Mouse (Mus musculus): ENCODE data around the gene Ybx1.

DNA sequence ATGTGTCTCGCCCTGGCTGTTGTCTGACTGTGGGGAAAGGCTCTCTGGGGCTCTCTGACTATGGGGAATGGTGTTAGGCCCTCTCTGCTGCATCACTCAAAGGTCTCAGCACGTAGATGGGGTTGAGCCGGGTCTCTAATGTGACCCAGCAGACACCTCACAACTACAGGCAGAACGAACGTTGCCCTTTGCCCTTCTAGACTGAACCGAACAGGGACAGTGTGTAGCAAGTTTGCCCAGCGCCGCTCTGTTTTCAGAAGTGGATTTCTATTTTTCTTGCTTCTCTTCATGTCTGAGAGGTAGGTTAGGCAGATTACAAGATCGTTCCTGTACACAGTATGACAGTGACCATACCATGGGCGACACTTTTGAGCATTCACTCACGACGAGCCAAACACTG is 51.8 kb downstream of the Ybx1 start:
- TF ChIP-seq POLR2A (IDR thresholded peaks at IDR 0.05; ENCODE audit: borderline replicate concordance, extremely low read depth, low read depth, low read length), result no peak
- TF ChIP-seq CTCF (IDR thresholded peaks at IDR 0.05; ENCODE audit: insufficient read depth, low read length), result no peak

Measured in lung, adult 2 months (tissue).